Mouse (Mus musculus) embryonic fibroblast, embryonic 13.5 days (primary cell): Measurements from ENCODE around the gene Vps13d. TPM values are rescaled to one million over a fixed set of nuclear protein-coding genes. Genes with fewer than 3 reads are reported as not detected.
A peak's percentile ranks its signal among the peaks of the same experiment; 100 is the strongest.

Experiments used
- H3K27ac ChIP-seq: 2 replicates; pipeline ENCODE4 v1.5.1; 2012; ENCODE audit warnings: low read length, control low read depth, inconsistent platforms; ENCODE audit not compliant: insufficient read depth
- H3K4me1 ChIP-seq: 2 replicates; pipeline ENCODE4 v1.6.1; 2011; ENCODE audit warnings: low read length; ENCODE audit not compliant: control insufficient read depth, insufficient read depth
- H3K4me3 ChIP-seq: 2 replicates; pipeline ENCODE4 v1.5.1; 2011; ENCODE audit warnings: mild to moderate bottlenecking, control low read depth, low read length; ENCODE audit not compliant: insufficient read depth
- CTCF ChIP-seq: IDR thresholded peaks from 2 replicates; pipeline ENCODE4 v1.5.1; 2011; ENCODE audit warnings: mild to moderate bottlenecking, control low read depth, low read length, moderate library complexity, borderline replicate concordance; ENCODE audit not compliant: insufficient read depth
- POLR2A ChIP-seq: IDR thresholded peaks from 2 replicates; pipeline ENCODE4 v1.6.1; 2011; ENCODE audit warnings: low read depth, mild to moderate bottlenecking, control low read depth, low read length, moderate library complexity
- polyA plus RNA-seq: library from polyadenylated mRNA; stranded (reverse); fragments of >200 nt; gene quantifications from 2 replicates; pipeline ENCODE4 v1.2.4, GENCODE M21; 2011; ENCODE audit warnings: low read depth; ENCODE audit not compliant: missing spikeins, insufficient read length

Vps13d gene
- polyA plus RNA-seq, 1 experiment, result 19.4 TPM

GRCm38 (mm10) chr4:144942433-144942832, 252.4 kb downstream of the Vps13d start:
- H3K27ac ChIP-seq, result no peak overlapping the region
- no peak overlapping the region for H3K4me3 ChIP-seq
- H3K4me1 ChIP-seq, result no peaks in the 10 kb centered on the region
- no peak for TF ChIP-seq CTCF
- no peak for TF ChIP-seq POLR2A

- no peak overlapping the region for H3K4me3 ChIP-seq
- H3K27ac ChIP-seq, result no peak overlapping the region
- TF ChIP-seq CTCF (no peak), POLR2A (no peak)
- H3K4me1 ChIP-seq, result no peaks in the 10 kb centered on the region
Measured at GRCm38 (mm10) chr4:144940796-144941462, 253.9 kb downstream of the Vps13d start.

GRCm38 (mm10) chr4:144939847-144940411, 254.9 kb downstream of the Vps13d start:
- no peak overlapping the region for H3K27ac ChIP-seq
- H3K4me1 ChIP-seq, result peaks cover under 1% of the 10 kb centered on the region; the same call in 1 of the 2 replicates
- no peak for TF ChIP-seq POLR2A
- no peak for TF ChIP-seq CTCF
- no peak overlapping the region for H3K4me3 ChIP-seq

GRCm38 (mm10) chr4:144936563-144937154, 258.1 kb downstream of the Vps13d start:
- H3K4me3 ChIP-seq, result no peak overlapping the region
- H3K27ac ChIP-seq, result no peak overlapping the region
- H3K4me1 ChIP-seq, result peaks cover 3% of the 10 kb centered on the region; the same call in 1 of the 2 replicates
- TF ChIP-seq POLR2A, result no peak
- TF ChIP-seq CTCF, result no peak

GRCm38 (mm10) chr4:144934501-144934900, 260.3 kb downstream of the Vps13d start:
- Histone ChIP-seq H3K4me1 (peaks cover 10% of the 10 kb centered on the region), H3K27ac (peak overlapping the region; percentile 9; the same call in 1 of the 2 replicates), H3K4me3 (no peak overlapping the region)
- TF ChIP-seq POLR2A (no peak), CTCF (no peak)

- H3K27ac ChIP-seq, result peak overlapping the region; percentile 91
- TF ChIP-seq POLR2A, result no peak
- TF ChIP-seq CTCF, result no peak
- H3K4me3 ChIP-seq, result no peak overlapping the region
- peaks cover 10% of the 10 kb centered on the region for H3K4me1 ChIP-seq
Measured at GRCm38 (mm10) chr4:144931167-144931566, 263.6 kb downstream of the Vps13d start.

- H3K27ac ChIP-seq, result peak overlapping the region; percentile 95
- H3K4me1 ChIP-seq, result peaks cover 10% of the 10 kb centered on the region
- no peak; the same call in 1 of the 2 replicates for TF ChIP-seq POLR2A
- TF ChIP-seq CTCF, result no peak
- H3K4me3 ChIP-seq, result no peak overlapping the region
Measured at GRCm38 (mm10) chr4:144930366-144930765, 264.4 kb downstream of the Vps13d start.

GRCm38 (mm10) chr4:144929811-144930221, 265.0 kb downstream of the Vps13d start:
- no peak overlapping the region for H3K4me3 ChIP-seq
- TF ChIP-seq CTCF (no peak), POLR2A (no peak)
- H3K27ac ChIP-seq, result peak overlapping the region; percentile 95

GRCm38 (mm10) chr4:144928693-144929436, 265.9 kb downstream of the Vps13d start:
- Histone ChIP-seq H3K27ac (peak overlapping the region; percentile 95), H3K4me3 (no peak overlapping the region), H3K4me1 (peaks cover 7% of the 10 kb centered on the region)
- TF ChIP-seq POLR2A (no peak), CTCF (no peak)

More at GRCm38 (mm10) chr4:144929811-144930221, 265.0 kb downstream of the Vps13d start:
- peaks cover 9% of the 10 kb centered on the region for H3K4me1 ChIP-seq

Other genes with a start within 250 kb of the Vps13d start
- 30.2 and 40.7 TPM in 2 replicates for gene Tnfrsf1b, start 51.9 kb upstream of the Vps13d start, polyA plus RNA-seq
- gene Tnfrsf8, start 120.2 kb upstream of the Vps13d start, polyA plus RNA-seq, result not detected in 2 replicates